Mouse (Mus musculus): ENCODE data around the gene Armh3.

- TF ChIP-seq CTCF (IDR thresholded peaks at IDR 0.05; ENCODE audit: borderline replicate concordance, control insufficient read depth, extremely low read depth, insufficient read depth, low read length, poor library complexity) (no peak), POLR2A (IDR thresholded peaks at IDR 0.05; ENCODE audit: control insufficient read depth, extremely low read depth, insufficient read depth, low read length, poor library complexity) (no peak)
Measured at GRCm38 (mm10) chr19:45998694-45999217, 468 bp upstream of the Armh3 start.

Measured in thymus, adult 2 months (tissue).